Mouse (Mus musculus) liver, embryonic 14.5 days (tissue): Measurements from ENCODE around the gene Tmem221. TPM values are rescaled to one million over a fixed set of nuclear protein-coding genes. Genes with fewer than 3 reads are reported as not detected.

Experiments
- ATAC-seq: fragments of 200-750 bp; cut with Nextera tagmentation; 2 replicates; pipeline ENCODE4 v1.8.0; 2017; ENCODE audit warnings: moderate number of reproducible peaks, mild to moderate bottlenecking, moderate library complexity; ENCODE audit not compliant: insufficient read depth
- DNase-seq, 3 experiments: peaks; one replicate each; pipeline ENCODE4 v3.0.0-alpha.2; 2012 to 2013; ENCODE audit warnings: low read depth in 3 of 3, low spot score in 3 of 3
- H3K27ac ChIP-seq: fragments of 300-500 bp; sonication (generic); 2 replicates; pipeline ENCODE4 v1.5.1; 2014; ENCODE audit warnings: moderate library complexity, mild to moderate bottlenecking, control low read depth, inconsistent platforms
- H3K27me3 ChIP-seq: fragments of 300-500 bp; sonication (generic); 2 replicates; pipeline ENCODE4 v1.6.1; 2014; ENCODE audit warnings: mild to moderate bottlenecking, low read length, moderate library complexity; ENCODE audit not compliant: control insufficient read depth, insufficient read depth
- H3K36me3 ChIP-seq: fragments of 300-500 bp; sonication (generic); replicated peaks from 2 replicates; pipeline ENCODE4 v1.6.1; 2014; ENCODE audit warnings: low read depth; ENCODE audit not compliant: control insufficient read depth, insufficient read depth
- H3K4me1 ChIP-seq, 2 experiments: fragments of 200-500 bp in 1 of 2; fragments of 300-500 bp in 1 of 2; sonication (generic) in 1 of 2; replicated peaks; 2 replicates each; pipeline ENCODE4 v1.6.1; 2012 to 2014; ENCODE audit warnings: antibody characterized with exemption in 1 of 2, inconsistent platforms in 1 of 2, low read length in 1 of 2; ENCODE audit not compliant: control insufficient read depth in 2 of 2, insufficient read depth in 2 of 2
- H3K4me2 ChIP-seq: fragments of 300-500 bp; sonication (generic); 2 replicates; pipeline ENCODE4 v1.6.1; 2014; ENCODE audit warnings: low read depth, mild to moderate bottlenecking, control low read depth, moderate library complexity
- H3K4me3 ChIP-seq, 2 experiments: fragments of 200-500 bp in 1 of 2; fragments of 300-500 bp in 1 of 2; sonication (generic) in 1 of 2; 2 replicates each; pipeline ENCODE4 v1.5.1; 2012 to 2014; ENCODE audit warnings: low read depth in 2 of 2, low read length in 2 of 2, mild to moderate bottlenecking in 2 of 2, control low read depth in 1 of 2, inconsistent platforms in 1 of 2, moderate library complexity in 1 of 2; ENCODE audit not compliant: insufficient read depth in 1 of 2
- H3K9ac ChIP-seq: fragments of 300-500 bp; sonication (generic); replicated peaks from 2 replicates; pipeline ENCODE4 v1.6.1; 2014; ENCODE audit warnings: mild to moderate bottlenecking, control low read depth, moderate library complexity
- H3K9me3 ChIP-seq: fragments of 300-500 bp; sonication (generic); 2 replicates; pipeline ENCODE4 v1.6.1; 2016; ENCODE audit warnings: low read length, mixed read lengths; ENCODE audit not compliant: control insufficient read depth
- CTCF ChIP-seq: IDR thresholded peaks from 2 replicates; pipeline ENCODE4 v1.5.1; 2016; ENCODE audit warnings: antibody characterized with exemption, low read depth, control low read depth
- EP300 ChIP-seq: IDR thresholded peaks from 2 replicates; pipeline ENCODE4 v1.6.1; 2016; ENCODE audit warnings: antibody characterized with exemption, low read depth
- WGBS: fragments of 180-500 bp; shearing (Covaris S2); extraction: QIAGEN DNeasy Blood & Tissue Kit; methylation state at CpG from one replicate; pipeline ENCODE4 v1.1.7; 2014; ENCODE audit not compliant: insufficient replicate concordance; 5-methylcytosine and 5-hydroxymethylcytosine counted together
- polyA plus RNA-seq, 2 experiments: library from polyadenylated mRNA; depleted of rRNA in 1 of 2; stranded (reverse) in 1 of 2; unstranded in 1 of 2; fragments of >200 nt; fragmentation: Nextera tagmentation in 1 of 2; extraction: Ambion mirVana in 1 of 2; gene quantifications; 2 replicates each; pipeline versions ENCODE4 v1.2.1 to v1.2.3; 2012 to 2014

Gene Tmem221
- polyA plus RNA-seq, 2 experiments: 0.25 to 0.39 TPM

- Histone ChIP-seq H3K27ac (peak within 1 kb of the TSS; percentile 90), H3K4me1 (peaks cover 9 to 19% of the 10 kb centered on the region in 2 experiments), H3K4me3 (peak within 1 kb of the TSS; percentile 72 to 80), H3K9ac (peak within 1 kb of the TSS; percentile 79), H3K9me3 (no peaks in the 10 kb centered on the region), H3K27me3 (no peaks in the 10 kb centered on the region), H3K36me3 (no peaks in the 10 kb centered on the region), H3K4me2 (peak within 1 kb of the TSS; percentile 98)
- no peak; the same call in 1 of the 2 replicates for TF ChIP-seq CTCF
- TF ChIP-seq EP300: peak; percentile 46; the same call in 1 of the 2 replicates
- ATAC-seq (peak; percentile 87), DNase-seq (peak; percentile 83 to 84 (median 84))
- under 1% methylated on average over 69 of the region's 71 CpGs for WGBS
Observed at GRCm38 (mm10) chr8:71591471-71592373, 33.1 kb upstream of the Tmem221 start, which contains the start of gene Pgls. Gene Pgls, plus strand, starts transcription at chr8:71592176.

GRCm38 (mm10) chr8:71591017-71591416 lies 32.3 kb upstream of the Tmem221 start:
- H3K4me1 ChIP-seq: peaks cover 9 to 19% of the 10 kb centered on the region in 2 experiments
- H3K9ac ChIP-seq: peak overlapping the region; percentile 79
- H3K36me3 ChIP-seq: no peaks in the 10 kb centered on the region
- ATAC-seq: no peak
- DNase-seq: no peak
- 13% methylated on average over 5 of the region's 5 CpGs for WGBS
- TF ChIP-seq CTCF (no peak), EP300 (no peak)
- H3K9me3 ChIP-seq: no peaks in the 10 kb centered on the region
- no peaks in the 10 kb centered on the region for H3K27me3 ChIP-seq
- H3K4me3 ChIP-seq: peak overlapping the region; percentile 72 to 80
- peak overlapping the region; percentile 90 for H3K27ac ChIP-seq
- H3K4me2 ChIP-seq: peak overlapping the region; percentile 98

- no peak overlapping the region for H3K27ac ChIP-seq
- DNase-seq: no peak
- no peak overlapping the region for H3K4me3 ChIP-seq
- peaks cover 9 to 19% of the 10 kb centered on the region in 2 experiments for H3K4me1 ChIP-seq
- no peak overlapping the region for H3K9ac ChIP-seq
- ATAC-seq: no peak
- no peak for TF ChIP-seq EP300
- TF ChIP-seq CTCF: no peak
- H3K4me2 ChIP-seq: no peak overlapping the region
- WGBS: 74% methylated on average over 3 of the region's 3 CpGs
- no peaks in the 10 kb centered on the region for H3K36me3 ChIP-seq
- H3K9me3 ChIP-seq: no peaks in the 10 kb centered on the region
- H3K27me3 ChIP-seq: no peaks in the 10 kb centered on the region
Observed at GRCm38 (mm10) chr8:71588762-71589161, 30.1 kb upstream of the Tmem221 start.

- Histone ChIP-seq H3K4me1 (peaks cover 3 to 10% of the 10 kb centered on the region in 2 experiments; a peak in 3 of 4 replicates), H3K4me3 (no peak overlapping the region), H3K9ac (no peak overlapping the region), H3K9me3 (no peaks in the 10 kb centered on the region), H3K27ac (no peak overlapping the region), H3K27me3 (no peaks in the 10 kb centered on the region), H3K4me2 (no peak overlapping the region), H3K36me3 (no peaks in the 10 kb centered on the region)
- DNase-seq (no peak), ATAC-seq (no peak)
- TF ChIP-seq EP300 (no peak), CTCF (peak; percentile 80)
- 53% methylated on average over 2 of the region's 2 CpGs for WGBS
Observed at GRCm38 (mm10) chr8:71586891-71587290, 28.2 kb upstream of the Tmem221 start.

GRCm38 (mm10) chr8:71580201-71580600 lies 21.5 kb upstream of the Tmem221 start:
- no peak for DNase-seq
- ATAC-seq: no peak
- 70% methylated on average over 8 of the region's 9 CpGs for WGBS
- no peaks in the 10 kb centered on the region for H3K36me3 ChIP-seq
- no peaks in the 10 kb centered on the region for H3K9me3 ChIP-seq
- TF ChIP-seq CTCF (no peak), EP300 (no peak)
- H3K4me1 ChIP-seq: no peaks in the 10 kb centered on the region
- H3K27me3 ChIP-seq: no peaks in the 10 kb centered on the region
- no peak overlapping the region for H3K27ac ChIP-seq
- H3K4me2 ChIP-seq: no peak overlapping the region
- H3K9ac ChIP-seq: no peak overlapping the region
- no peak overlapping the region for H3K4me3 ChIP-seq
